1 mouse cellular context compared by ENCODE assay signal in the genomic region with DNA sequence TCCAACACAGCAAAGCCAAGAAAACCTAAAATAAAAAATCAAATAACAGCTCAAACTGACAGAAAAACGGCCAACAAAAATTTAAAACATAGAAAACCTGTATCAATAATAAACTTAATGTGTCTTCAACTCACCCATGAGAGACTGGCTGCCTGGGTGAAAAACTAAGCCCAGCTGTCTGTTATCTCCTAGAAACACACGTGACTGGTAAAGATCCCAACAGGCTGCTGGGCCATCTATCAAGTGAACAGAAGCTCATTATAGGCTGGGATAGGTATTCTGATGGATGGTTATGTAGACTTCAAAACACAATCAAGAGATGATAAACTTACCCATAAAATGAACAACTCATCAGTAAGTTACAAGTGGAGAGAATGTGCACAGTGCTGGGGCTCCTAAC.
TF ChIP-seq lines count a peak whose summit lies in the region.

No protein-coding gene starts in this region.

TF ChIP-seq in MEL, 35 proteins besides CTCF, POLR2A, EP300 and RAD21 (continued from another document):
- no peak for TF ChIP-seq CHD2 (IDR thresholded peaks at IDR 0.05; ENCODE audit: low read length)
